Mouse (Mus musculus) heart, adult 2 months (tissue): ENCODE measurements around the gene Tsga10ip. TPM values are rescaled to one million over a fixed set of nuclear protein-coding genes. Genes with fewer than 3 reads are reported as not detected.
A peak's percentile ranks its signal among the peaks of the same experiment; 100 is the strongest.

Source experiments
- DNase-seq, 2 experiments: peaks; one replicate each; pipeline ENCODE4 v3.0.0; 2021
- H3K27ac ChIP-seq: fragments of 200-600 bp; 2 replicates; pipeline ENCODE4 v1.8.1; 2022
- H3K27me3 ChIP-seq: fragments of 200-500 bp; 2 replicates; pipeline ENCODE4 v1.6.1; 2012; ENCODE audit warnings: mild to moderate bottlenecking, low read length, inconsistent platforms, mixed read lengths; ENCODE audit not compliant: control insufficient read depth, insufficient read depth
- H3K36me3 ChIP-seq: fragments of 200-500 bp; 2 replicates; pipeline ENCODE4 v1.6.1; 2012; ENCODE audit warnings: low read length, inconsistent platforms; ENCODE audit not compliant: control insufficient read depth, insufficient read depth
- H3K4me1 ChIP-seq: fragments of 200-500 bp; 2 replicates; pipeline ENCODE4 v1.6.1; 2011; ENCODE audit warnings: low read length; ENCODE audit not compliant: control insufficient read depth, insufficient read depth
- H3K4me3 ChIP-seq: fragments of 200-600 bp; 2 replicates; pipeline ENCODE4 v1.8.1; 2022
- H3K79me2 ChIP-seq: fragments of 200-500 bp; replicated peaks from 2 replicates; pipeline ENCODE4 v1.6.1; 2012; ENCODE audit warnings: mild to moderate bottlenecking, inconsistent platforms, low read length, moderate library complexity, mixed read lengths; ENCODE audit not compliant: control insufficient read depth, insufficient read depth
- H3K9ac ChIP-seq: fragments of 200-500 bp; 2 replicates; pipeline ENCODE4 v1.6.1; 2012; ENCODE audit warnings: low read depth, mild to moderate bottlenecking, control low read depth, inconsistent platforms, low read length, mixed read lengths
- CTCF ChIP-seq: fragments of 200-600 bp; IDR thresholded peaks from 2 replicates; pipeline ENCODE4 v1.8.1; 2022; ENCODE audit warnings: antibody characterized with exemption, mild to moderate bottlenecking, moderate library complexity
- EP300 ChIP-seq: fragments of 200-500 bp; IDR thresholded peaks from 2 replicates; pipeline ENCODE4 v1.6.1; 2011; ENCODE audit warnings: low read depth, low read length, control low read depth; ENCODE audit not compliant: insufficient read depth
- POLR2A ChIP-seq: fragments of 200-500 bp; IDR thresholded peaks from 2 replicates; pipeline ENCODE4 v1.6.1; 2011; ENCODE audit warnings: mild to moderate bottlenecking, low read depth, low read length, control low read depth; ENCODE audit not compliant: insufficient read depth
- WGBS: fragments of 180-500 bp; shearing (Covaris S2); methylation state at CpG from one replicate; pipeline ENCODE4 v1.1.7; 2018; 5-methylcytosine and 5-hydroxymethylcytosine counted together
- intact Hi-C: fragments of 180-260 bp; cut with DNase I; formaldehyde crosslinking; loops from one replicate; pipeline ENCODE4 v1.15.1; 2025
- long read RNA-seq: library from polyadenylated mRNA; stranded (forward); transcript quantifications from one replicate; pipeline ENCODE4 v2.0.0, GENCODE M21; 2021
- polyA plus RNA-seq: library from polyadenylated mRNA; depleted of rRNA; stranded (reverse); fragments of >200 nt; gene quantifications from 2 replicates; pipeline ENCODE4 v1.2.3, GENCODE M21; 2012; rRNA removed
- total RNA-seq, 2 experiments: library from RNA; stranded (reverse); gene quantifications; 2 replicates each; pipeline ENCODE4 v1.2.3; 2021

Tsga10ip gene
- total RNA-seq (under 1 TPM; 0.39 to 0.52 TPM), polyA plus RNA-seq (0.08 TPM in 1 of 2 replicates, not detected in the other)
- long read RNA-seq: 0 reads

GRCm38 (mm10) chr19:5402293-5402692, at the start of gene Tsga10ip:
Gene Tsga10ip, minus strand, starts transcription at chr19:5402526.
- H3K79me2 ChIP-seq: no peaks in the 10 kb centered on the region
- WGBS: 81% methylated on average over 8 of the region's 8 CpGs
- no peak within 1 kb of the TSS for H3K9ac ChIP-seq
- no peak for DNase-seq
- no peak within 1 kb of the TSS for H3K4me3 ChIP-seq
- H3K36me3 ChIP-seq: no peaks in the 10 kb centered on the region
- no peak for TF ChIP-seq CTCF
- H3K27me3 ChIP-seq: no peaks in the 10 kb centered on the region
- H3K27ac ChIP-seq: no peak within 1 kb of the TSS
- intact Hi-C loops: no loop called here
- H3K4me1 ChIP-seq: peaks cover 3% of the 10 kb centered on the region

GRCm38 (mm10) chr19:5451766-5452165, 49.4 kb upstream of the Tsga10ip start:
- Histone ChIP-seq H3K4me3 (no peak overlapping the region), H3K36me3 (peaks cover 12% of the 10 kb centered on the region), H3K4me1 (peaks cover 4% of the 10 kb centered on the region), H3K79me2 (peaks cover 6% of the 10 kb centered on the region), H3K9ac (no peak overlapping the region), H3K27me3 (peaks cover 6% of the 10 kb centered on the region; the same call in 1 of the 2 replicates), H3K27ac (no peak overlapping the region)
- no peak for DNase-seq
- TF ChIP-seq EP300 (no peak), CTCF (no peak), POLR2A (0 out of 2 replicates have a peak, but pooled peaks have one; percentile 35)
- intact Hi-C loops: no loop called here
- WGBS: 53% methylated on average over 6 of the region's 6 CpGs

GRCm38 (mm10) chr19:5449673-5450072, 47.3 kb upstream of the Tsga10ip start:
- no peak overlapping the region for H3K27ac ChIP-seq
- no peak for TF ChIP-seq EP300
- TF ChIP-seq POLR2A: no peak
- no peak for TF ChIP-seq CTCF
- intact Hi-C loops: no loop called here
- H3K4me1 ChIP-seq: peaks cover 2% of the 10 kb centered on the region
- WGBS: 74% methylated on average over 3 of the region's 3 CpGs
- H3K36me3 ChIP-seq: peaks cover 5% of the 10 kb centered on the region; the same call in 1 of the 2 replicates
- H3K4me3 ChIP-seq: no peak overlapping the region
- H3K9ac ChIP-seq: no peak overlapping the region
- peaks cover 6% of the 10 kb centered on the region; the same call in 1 of the 2 replicates for H3K27me3 ChIP-seq
- DNase-seq: no peak
- H3K79me2 ChIP-seq: no peaks in the 10 kb centered on the region

- Histone ChIP-seq H3K36me3 (no peaks in the 10 kb centered on the region), H3K79me2 (no peaks in the 10 kb centered on the region), H3K4me1 (peaks cover 2% of the 10 kb centered on the region), H3K27ac (no peak overlapping the region), H3K27me3 (peaks cover 6% of the 10 kb centered on the region; the same call in 1 of the 2 replicates), H3K4me3 (peak overlapping the region; percentile 54; the same call in 1 of the 2 replicates), H3K9ac (no peak overlapping the region)
- 5% methylated on average over 36 of the region's 36 CpGs for WGBS
- TF ChIP-seq EP300 (no peak), CTCF (no peak), POLR2A (no peak)
- intact Hi-C loops: no loop called here
- peak; percentile 40 to 50 for DNase-seq
These were observed 46.2 kb upstream of the Tsga10ip start for GRCm38 (mm10) chr19:5448354-5449150.

- Histone ChIP-seq H3K36me3 (no peaks in the 10 kb centered on the region), H3K79me2 (no peaks in the 10 kb centered on the region), H3K4me3 (peak within 1 kb of the TSS; percentile 54), H3K27ac (no peak within 1 kb of the TSS), H3K27me3 (peaks cover 6% of the 10 kb centered on the region; the same call in 1 of the 2 replicates), H3K9ac (peak within 1 kb of the TSS; percentile 37), H3K4me1 (peaks cover 2% of the 10 kb centered on the region)
- TF ChIP-seq EP300 (no peak), POLR2A (no peak), CTCF (no peak)
- peak; percentile 74 to 80 for DNase-seq
- intact Hi-C loops: no loop called here
- WGBS: 1% methylated on average over 69 of the region's 70 CpGs
These were observed 45.4 kb upstream of the Tsga10ip start, which contains the start of gene Fosl1 for GRCm38 (mm10) chr19:5447515-5448353. Gene Fosl1, plus strand, starts transcription at chr19:5447547.

- Histone ChIP-seq H3K36me3 (no peaks in the 10 kb centered on the region), H3K27me3 (peaks cover 6% of the 10 kb centered on the region; the same call in 1 of the 2 replicates), H3K27ac (no peak overlapping the region), H3K4me1 (peaks cover 2% of the 10 kb centered on the region), H3K4me3 (no peak overlapping the region), H3K79me2 (no peaks in the 10 kb centered on the region), H3K9ac (no peak overlapping the region)
- DNase-seq: no peak
- intact Hi-C loops: no loop called here
- 91% methylated on average over 5 of the region's 5 CpGs for WGBS
- no peak for TF ChIP-seq CTCF
- TF ChIP-seq POLR2A: no peak
These were observed 43.4 kb upstream of the Tsga10ip start for GRCm38 (mm10) chr19:5445747-5446146.
